Mouse (Mus musculus): ENCODE measurements around the gene Csrnp1. TPM values are rescaled to one million over a fixed set of nuclear protein-coding genes. Genes with fewer than 3 reads are reported as not detected.

Csrnp1 gene
- total RNA-seq, 2 experiments from 2014 or later = 12.5 to 19.1 TPM

DNA sequence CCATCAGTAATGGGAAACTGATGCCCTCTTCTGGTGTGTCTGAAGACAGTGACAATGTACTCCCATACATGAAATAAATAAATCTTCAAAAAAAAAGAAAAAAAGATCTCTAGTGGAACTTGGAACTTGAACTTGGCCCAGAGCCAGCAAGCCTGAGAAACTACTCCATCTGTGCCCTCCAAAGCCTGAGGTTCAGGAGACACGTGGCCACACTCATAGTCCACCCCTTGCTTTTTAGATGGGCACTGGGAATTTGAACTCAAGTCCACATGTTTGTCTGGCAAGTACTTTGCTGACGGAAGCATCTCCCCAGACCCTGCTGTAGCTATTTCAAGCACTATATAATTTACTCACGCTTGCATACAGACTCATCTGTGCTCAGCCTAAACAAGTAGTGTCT, 19.3 kb downstream of the Csrnp1 start:
- intact Hi-C loops (cut with DNase I) = loop anchor here (10.0 kb wide), 1 partner anchor 50 kb away; no protein-coding TSS in a partner anchor
- no peak for DNase-seq (ENCODE audit: low spot score in 2 of 2)

DNA sequence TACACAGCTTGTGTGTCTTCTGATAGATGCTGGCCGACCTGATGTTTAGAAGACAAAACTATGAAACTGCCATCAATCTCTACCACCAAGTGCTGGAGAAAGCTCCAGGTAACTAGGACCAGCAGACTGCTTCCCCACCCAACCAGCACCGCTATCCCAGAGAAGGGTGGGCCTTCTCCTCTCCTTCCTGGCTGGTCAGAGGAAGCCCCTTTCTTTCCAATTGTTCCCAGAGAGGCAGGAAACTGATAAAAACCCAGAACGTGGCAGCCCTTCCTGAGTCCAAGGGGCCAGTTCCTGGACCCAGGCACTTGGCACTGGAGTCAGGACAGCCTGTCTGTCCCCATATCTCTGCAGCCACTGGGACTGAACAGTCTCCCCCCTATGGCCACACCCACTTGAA, 20.3 kb downstream of the Csrnp1 start:
- intact Hi-C loops (cut with DNase I) = loop anchor here (10.0 kb wide), 1 partner anchor 51 kb away; no protein-coding TSS in a partner anchor
- DNase-seq (ENCODE audit: low spot score in 2 of 2) = no peak

DNA sequence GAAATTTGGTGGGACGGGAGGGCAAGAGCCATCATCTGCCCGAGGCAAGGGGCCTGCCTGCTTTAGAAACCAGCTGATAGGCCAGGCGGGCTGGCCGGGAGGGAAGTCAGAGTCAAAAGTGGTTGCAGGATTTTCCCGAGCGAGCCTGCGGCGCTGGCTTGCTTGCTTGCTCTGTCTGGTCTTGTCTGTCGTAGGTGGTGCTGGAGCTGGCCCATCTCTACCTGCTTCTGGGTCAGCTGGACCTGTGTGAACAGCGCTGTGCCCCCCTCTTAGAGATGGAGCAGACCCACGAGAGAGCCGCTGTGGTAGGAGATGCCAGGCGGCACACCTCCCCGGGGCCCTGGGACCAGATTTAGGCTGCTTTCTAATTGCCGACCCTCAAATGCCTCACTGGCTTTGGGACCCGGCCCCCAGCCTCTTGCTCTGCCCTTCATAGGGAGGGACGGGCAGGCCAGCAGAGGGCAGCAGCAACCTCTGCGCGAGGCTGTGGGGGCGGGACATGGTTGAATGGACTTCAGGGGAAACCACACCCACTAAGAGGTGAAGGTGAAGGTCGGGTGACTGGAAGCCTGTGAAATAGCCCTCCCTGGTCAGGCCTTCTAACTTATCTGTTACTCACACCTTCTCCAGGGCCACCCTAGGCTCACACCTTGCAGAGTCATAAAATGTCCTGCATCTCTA, 21.3 kb downstream of the Csrnp1 start:
- intact Hi-C loops (cut with DNase I) = loop anchor here (10.0 kb wide), 1 partner anchor 52 kb away; no protein-coding TSS in a partner anchor

DNA sequence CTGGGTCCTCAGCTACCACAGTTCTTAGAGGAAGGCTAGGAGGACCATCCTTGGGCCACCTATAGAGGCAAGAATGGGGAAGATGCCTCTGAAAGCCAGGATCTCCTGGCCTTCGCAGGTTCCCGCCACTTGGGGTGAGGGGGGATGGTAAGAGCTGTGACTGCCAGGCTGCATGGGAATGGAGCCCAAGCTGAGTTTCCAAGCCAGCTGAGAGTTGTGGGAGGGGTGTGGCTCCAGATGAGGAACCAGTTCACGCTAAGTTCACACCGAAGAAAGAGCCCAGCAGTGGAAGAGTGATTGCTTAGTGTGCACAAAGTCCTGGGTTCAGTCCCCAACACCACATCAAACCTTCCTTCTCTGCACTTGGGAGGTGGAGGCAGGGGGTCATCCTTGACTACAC, 22.2 kb downstream of the Csrnp1 start:
- intact Hi-C loops (cut with DNase I) = loop anchor here (10.0 kb wide), 1 partner anchor 53 kb away; no protein-coding TSS in a partner anchor
- DNase-seq (ENCODE audit: low spot score in 2 of 2) = no peak

More for the DNA sequence above, 21.3 kb downstream of the Csrnp1 start:
- peak in 1 of 2 experiments; percentile 15 for DNase-seq (ENCODE audit: low spot score in 2 of 2)

DNA sequence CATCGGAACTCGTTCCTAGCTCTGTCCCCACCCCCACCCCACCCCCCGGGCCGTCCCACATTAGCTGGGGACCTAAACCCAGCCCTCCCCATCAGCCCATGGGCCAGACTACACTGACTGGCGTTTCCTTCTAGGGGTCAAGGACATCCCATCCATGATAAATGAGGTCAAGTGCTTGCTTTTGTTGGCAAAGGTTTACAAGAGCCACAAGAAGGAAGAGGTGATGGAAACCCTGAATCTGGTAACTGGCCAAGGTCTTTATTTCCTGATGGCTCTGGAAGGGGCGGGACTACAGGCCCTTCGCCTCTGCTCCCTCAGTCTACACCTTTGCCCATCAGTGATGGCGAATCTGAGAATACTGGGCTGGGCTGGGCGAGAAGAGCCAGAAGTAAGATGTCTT, 25.6 kb downstream of the Csrnp1 start:
- intact Hi-C loops (cut with DNase I) = no loop called here
- no peak for DNase-seq (ENCODE audit: low spot score in 2 of 2)

DNA sequence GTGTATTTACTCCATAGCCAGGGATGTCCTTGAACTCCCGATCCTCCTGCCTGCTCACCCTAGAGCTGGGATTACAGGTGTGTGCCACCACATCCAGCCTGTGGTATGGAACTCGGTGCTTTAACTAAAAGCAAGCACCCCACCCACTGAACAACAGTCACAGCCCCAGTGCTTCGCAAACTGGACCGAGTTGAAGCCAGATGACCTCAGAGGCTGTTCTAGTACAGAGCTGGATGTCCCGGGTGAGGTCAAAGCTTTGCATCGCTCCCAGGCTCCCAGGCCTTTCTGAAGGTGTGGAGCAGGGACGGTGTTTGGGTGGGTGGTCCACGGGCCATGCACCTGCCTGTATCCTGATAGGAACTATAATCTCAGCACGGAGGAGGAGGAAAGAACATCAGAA, 33.1 kb downstream of the Csrnp1 start:
- intact Hi-C loops (cut with DNase I) = no loop called here

DNA sequence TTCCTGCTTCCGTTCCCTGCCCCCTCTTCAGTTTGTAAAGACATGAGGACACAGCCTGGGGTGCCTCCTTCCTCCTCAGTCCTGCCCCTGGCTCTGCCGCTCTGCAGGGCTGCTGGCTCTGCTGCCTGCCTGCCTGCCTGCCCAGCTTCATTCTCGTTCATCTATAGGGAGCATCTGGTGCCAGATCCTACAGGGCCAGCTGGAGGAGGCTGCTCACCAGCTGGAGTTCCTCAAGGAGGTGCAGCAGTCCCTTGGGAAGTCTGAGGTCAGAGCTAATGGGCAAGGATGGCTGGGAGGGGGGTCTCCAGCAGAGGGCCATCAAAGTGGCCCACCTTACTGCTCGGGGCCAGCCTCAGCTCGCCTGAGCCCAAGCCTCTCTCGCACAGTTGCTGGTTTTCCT, 34.0 kb downstream of the Csrnp1 start:
- no peak for DNase-seq (ENCODE audit: low spot score in 2 of 2)
- intact Hi-C loops (cut with DNase I) = no loop called here

More for the DNA sequence above, 33.1 kb downstream of the Csrnp1 start:
- DNase-seq (ENCODE audit: low spot score in 2 of 2) = no peak

DNA sequence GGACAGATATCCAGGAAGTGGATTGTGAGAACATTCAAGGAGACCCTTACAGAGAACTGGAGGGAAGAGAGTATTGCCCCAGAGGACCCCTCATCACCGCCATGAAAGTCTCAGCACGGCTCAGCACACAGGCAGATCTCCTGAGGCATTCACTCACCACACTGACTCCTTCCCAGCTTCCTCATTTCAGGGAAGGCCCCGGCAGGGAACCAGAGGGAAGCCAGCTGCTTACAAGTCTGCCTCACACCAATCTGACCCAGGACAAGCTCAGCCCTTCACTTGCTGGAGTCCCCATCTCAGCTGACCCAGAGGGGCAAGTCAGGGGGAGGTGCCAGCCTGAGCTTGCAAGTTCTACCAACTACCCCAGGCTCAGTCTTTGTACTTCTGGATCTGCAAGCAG, 35.7 kb downstream of the Csrnp1 start:
- intact Hi-C loops (cut with DNase I) = no loop called here
- no peak for DNase-seq (ENCODE audit: low spot score in 2 of 2)

DNA sequence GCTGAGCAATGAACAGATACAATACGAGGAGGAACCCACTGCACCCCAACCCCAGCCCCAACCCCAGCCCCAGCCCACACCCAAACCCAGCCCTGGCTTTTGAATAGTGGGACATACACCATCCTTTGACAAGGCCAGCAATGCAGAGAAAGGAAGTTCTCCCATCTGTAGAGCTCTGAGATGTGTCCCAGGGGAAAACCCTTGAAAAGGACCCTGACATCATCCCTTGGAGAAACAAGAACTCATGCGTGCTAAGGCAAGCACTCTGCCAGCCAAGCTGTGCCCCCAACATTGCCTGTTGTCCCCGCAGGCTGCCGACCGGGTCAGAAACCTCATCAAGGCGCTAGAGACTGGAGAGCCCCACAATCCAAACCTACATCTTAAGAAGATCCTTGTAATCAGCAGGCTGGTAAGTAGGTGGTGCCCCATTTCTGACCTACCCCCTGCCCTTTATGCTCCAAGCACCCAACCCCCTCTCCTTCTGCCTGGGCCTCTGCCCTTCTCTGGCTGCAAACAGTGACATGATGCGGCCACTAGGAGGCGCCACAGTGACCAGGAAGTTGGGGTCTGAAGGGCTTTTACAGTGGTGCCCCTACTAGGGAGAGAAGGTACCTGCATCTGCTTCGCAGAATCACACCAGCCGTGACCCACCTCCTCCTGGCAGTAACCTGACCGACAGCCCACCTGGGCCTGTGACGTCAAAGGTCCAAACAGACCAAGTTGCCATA, 39.1 kb downstream of the Csrnp1 start:
- intact Hi-C loops (cut with DNase I) = no loop called here
- DNase-seq (ENCODE audit: low spot score in 2 of 2) = no peak

DNA sequence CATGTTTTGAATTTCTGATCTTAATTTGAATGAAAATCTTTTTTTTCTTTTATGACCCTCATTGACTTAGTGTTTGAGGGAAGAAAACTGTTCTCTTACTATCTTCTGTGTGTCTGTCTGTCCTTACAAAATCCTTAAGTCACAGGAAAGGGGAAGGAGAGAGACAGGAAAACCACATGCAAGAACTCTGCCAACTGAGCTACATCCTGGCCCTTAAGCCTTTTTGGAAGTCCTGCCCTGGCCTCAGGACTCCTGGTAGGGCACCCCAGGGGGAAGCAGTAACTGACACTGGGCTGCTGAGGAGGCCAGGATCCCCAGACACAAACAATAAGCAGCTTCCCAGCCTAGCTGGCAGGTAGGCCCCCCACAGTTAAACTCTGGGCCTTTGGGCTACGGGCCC, 41.1 kb downstream of the Csrnp1 start:
- no peak for DNase-seq (ENCODE audit: low spot score in 2 of 2)
- intact Hi-C loops (cut with DNase I) = no loop called here

DNA sequence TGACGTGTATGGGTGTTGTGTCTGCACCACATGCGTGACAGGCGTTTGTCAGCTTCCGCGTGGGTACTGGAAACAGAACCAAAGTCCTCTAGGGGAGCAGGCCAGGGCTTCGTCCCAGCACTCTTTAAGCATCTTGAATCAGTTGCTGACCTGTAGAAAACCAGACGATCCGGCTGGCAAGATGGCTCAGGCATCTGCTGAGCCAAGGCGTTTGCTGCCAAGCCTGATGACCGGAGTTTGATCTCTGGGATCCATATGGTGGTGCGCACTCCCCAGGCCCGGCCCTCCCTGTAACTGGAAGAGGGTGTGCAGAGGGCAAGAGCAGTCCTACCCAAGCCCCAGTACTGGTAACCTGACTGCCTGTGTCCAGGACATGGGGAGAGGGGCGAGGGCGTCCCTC, 42.6 kb downstream of the Csrnp1 start:
- intact Hi-C loops (cut with DNase I) = no loop called here
- no peak for DNase-seq (ENCODE audit: low spot score in 2 of 2)

DNA sequence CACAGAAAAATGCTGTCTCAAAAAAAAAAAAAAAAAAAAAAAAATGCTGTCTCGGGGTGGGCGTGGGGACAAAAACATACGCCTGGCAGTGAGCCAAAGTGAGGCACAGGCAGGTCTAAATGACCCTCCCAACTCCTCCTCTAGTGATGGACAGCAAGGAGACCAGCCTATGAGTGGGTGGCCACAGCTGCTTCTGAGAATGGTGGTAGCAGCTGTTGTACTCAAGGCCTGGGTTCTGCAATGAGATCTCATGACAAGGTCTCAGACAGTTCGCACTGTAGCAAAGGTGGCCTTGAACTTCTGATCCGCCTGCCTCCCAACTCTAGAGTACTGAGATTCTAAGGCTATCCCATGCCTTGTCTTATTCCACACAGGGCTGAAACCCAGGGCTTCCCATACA, 43.1 kb downstream of the Csrnp1 start:
- DNase-seq (ENCODE audit: low spot score in 2 of 2) = no peak

DNA sequence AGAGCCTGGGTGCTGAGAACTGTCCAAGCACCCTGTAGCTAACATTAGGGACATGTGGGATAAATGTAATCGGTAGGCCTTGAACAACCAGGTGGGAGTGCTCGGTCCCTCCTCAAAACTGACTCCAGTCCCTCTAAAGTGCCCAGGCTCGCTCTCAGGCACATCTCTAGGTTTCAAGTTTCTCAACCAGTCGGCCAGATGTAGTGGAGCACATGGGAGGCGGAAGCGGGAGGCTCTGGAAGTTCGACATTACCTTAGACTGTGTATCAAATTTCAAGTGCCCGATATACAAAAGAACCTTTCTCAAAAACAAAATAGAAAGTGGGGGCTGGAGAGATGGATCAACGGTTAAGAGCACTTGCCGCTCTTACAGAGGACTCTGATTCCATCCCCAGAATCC, 44.8 kb downstream of the Csrnp1 start:
- intact Hi-C loops (cut with DNase I) = no loop called here
- no peak for DNase-seq (ENCODE audit: low spot score in 2 of 2)

More for the DNA sequence above, 43.1 kb downstream of the Csrnp1 start:
- intact Hi-C loops (cut with DNase I) = no loop called here

DNA sequence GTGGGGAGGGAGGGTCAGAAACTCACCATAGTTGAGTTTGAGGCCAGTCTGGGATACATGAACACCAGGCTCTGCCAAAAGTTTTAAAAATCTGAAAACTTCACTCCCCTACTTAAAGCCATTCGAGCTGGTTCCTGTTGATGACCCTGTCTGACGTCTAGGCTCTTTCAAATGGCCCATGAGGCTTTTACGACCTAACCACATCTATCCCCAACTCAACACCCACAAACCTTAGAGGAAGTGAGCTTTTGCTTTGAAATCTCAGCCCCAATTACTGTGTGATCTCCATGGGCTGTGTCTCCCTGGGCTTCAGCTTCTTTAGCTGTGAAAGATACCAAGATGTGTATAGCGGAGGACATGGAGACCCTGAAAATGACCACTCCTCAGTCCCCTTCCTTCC, 46.0 kb downstream of the Csrnp1 start:
- no peak for DNase-seq (ENCODE audit: low spot score in 2 of 2)
- intact Hi-C loops (cut with DNase I) = no loop called here

DNA sequence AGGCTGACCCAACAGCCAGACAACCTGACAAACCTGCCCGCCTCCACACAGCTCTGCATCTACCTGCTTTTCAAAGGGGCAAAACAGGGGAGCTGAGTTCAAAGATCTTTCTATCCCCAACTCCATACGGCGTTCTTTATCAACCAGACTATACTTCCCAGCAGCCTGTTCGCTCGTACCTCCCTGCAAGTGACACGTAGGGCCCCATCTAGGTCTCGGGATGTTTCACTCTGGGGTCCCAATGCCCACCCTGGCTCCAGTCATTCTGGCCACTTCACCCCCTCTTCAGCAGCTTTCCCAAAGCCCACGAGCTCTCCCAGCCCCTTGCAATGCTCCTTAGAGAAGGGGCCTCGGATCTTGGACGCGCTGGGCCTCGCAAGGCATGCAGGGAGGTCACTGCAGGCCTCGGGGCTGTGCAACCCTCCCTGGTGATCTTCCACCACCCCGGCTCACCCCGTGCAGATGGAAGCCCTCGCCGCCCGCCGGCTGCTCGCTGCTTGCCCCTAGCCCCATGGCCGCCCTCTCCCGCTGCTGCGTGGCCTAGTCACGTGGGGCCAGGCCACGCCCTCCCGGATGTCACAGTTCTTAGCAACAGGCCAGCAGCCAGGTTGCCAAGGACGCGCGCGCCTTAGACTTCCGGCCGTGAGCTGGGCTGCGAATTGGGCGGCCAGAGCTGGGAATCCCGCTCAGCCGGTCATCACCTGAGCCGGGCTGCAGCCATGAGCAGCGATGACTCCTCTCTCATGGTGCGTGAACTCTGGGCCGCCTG, 47.3 kb downstream of the Csrnp1 start, which contains the start of the genes Gorasp1 and Ttc21a:
Gene Gorasp1 (minus strand): TSS at position 561 of the 769 bp plus-strand sequence.
Gene Ttc21a (plus strand): TSS at position 602 of the 769 bp plus-strand sequence.
- DNase-seq (ENCODE audit: low spot score in 2 of 2) = peak; percentile 90 to 93
- intact Hi-C loops (cut with DNase I) = no loop called here

DNA sequence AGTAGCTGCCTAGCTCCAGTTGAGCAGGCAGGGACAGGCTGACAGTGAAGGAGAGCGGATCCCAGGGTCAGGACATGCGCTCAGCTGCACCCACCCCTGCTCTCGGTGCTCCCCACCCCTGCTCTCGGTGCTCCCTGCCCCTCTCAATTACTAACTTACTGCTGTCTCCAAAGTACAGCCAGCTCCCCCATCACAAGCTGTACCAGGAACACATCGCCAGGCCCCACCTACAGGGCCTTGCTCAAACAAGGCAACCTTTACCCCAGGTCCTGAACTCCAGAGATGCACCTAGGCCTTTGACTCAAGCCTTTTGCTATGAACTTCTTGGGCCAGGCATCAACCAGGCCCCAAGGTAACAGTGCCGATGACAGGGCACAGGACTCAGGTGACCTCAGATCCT, 50.8 kb downstream of the Csrnp1 start:
- intact Hi-C loops (cut with DNase I) = no loop called here
- no peak for DNase-seq (ENCODE audit: low spot score in 2 of 2)

DNA sequence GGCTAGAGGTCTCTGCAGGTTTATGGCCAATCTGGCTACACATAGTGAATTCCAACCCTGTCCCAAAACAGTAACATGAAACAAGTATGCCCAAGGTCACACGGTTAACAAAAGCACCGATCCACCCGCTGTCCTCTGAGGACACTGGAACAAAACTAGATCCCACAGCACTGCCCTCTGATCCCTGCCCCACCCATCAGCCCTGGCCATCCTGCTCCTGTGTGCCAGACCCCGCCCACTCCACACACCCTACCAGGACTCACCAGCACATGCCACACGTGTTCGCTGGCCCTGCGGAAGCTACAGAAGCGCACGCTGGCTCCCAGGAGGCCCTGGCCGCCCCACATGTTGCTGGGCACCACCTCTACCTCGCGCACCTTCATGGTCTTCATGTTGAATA, 52.1 kb downstream of the Csrnp1 start:
- intact Hi-C loops (cut with DNase I) = no loop called here

DNA sequence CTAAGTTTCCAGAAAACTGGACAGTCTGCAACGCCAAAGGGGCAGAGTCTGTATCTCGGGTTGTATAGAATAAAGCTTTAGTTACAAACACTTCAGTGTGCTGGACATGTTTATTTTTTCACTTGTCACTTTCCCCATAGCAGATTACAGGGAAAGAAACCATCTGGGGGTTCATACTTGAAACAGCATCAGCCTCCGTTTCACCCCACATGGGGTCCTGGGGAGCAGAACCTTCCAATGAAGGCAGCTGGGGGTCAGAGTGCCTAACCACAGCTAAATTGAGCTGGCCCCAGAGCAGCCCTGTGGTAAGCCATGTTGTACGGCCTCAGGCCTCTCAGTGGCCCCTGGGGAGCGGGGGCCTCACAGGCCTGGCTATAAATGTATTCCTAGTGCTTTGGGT, 58.0 kb downstream of the Csrnp1 start:
- intact Hi-C loops (cut with DNase I) = no loop called here
- DNase-seq (ENCODE audit: low spot score in 2 of 2) = no peak

More for the DNA sequence above, 52.1 kb downstream of the Csrnp1 start:
- no peak for DNase-seq (ENCODE audit: low spot score in 2 of 2)

DNA sequence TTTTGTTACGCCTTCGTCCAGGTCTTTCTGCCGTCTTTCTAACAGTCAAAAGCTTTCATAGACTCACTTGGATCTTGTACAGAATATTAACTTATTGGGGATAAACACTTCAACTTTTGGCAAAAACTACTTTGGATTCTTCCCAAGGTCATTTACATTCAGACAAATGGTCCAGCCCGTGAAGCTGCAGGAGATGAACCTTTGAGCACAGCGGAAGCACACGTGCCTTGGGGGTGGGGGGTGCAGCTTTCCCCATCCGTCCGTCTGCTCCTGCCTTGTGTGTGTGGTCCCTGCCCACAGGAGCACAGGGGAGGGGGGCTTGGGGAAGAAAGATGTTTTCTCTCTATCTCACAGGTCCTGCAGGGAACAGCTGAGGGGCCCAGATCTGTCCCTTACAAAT, 58.7 kb downstream of the Csrnp1 start:
- intact Hi-C loops (cut with DNase I) = no loop called here
- no peak for DNase-seq (ENCODE audit: low spot score in 2 of 2)

DNA sequence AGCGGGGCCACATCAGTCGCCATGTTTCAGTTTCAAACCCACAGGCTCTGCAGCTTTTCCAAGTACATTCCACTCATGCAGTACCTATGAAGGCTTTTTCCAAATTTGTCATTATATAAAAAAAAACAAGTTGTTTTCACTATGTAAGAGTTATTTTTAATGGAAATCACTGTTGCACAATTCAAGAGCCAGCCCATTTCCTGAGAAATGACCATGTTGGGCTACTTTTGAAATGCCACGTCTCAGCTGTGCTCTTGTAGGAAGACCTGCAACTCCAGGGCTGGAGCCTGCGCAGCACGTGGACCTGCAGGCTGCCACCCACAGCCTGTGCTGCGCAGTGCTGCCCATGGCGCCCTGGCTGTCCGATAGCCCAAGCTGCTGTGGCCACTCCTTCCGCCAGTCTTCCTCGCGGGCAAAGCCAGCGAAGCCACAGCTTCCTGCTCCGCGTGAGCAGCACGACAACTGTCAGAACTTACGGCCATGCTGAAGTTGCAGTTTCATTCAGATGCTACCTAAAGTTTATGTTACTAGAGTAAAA, 59.3 kb downstream of the Csrnp1 start:
- peak in 1 of 2 experiments; percentile 25 for DNase-seq (ENCODE audit: low spot score in 2 of 2)
- intact Hi-C loops (cut with DNase I) = no loop called here
